Mouse (Mus musculus) adrenal gland (tissue): ENCODE results near the gene Gk5.

Source experiments
- intact Hi-C: fragments of 180-260 bp; cut with DNase I; formaldehyde crosslinking; loops from one replicate; pipeline ENCODE4 v1.15.1; 2025

Gk5 gene

DNA sequence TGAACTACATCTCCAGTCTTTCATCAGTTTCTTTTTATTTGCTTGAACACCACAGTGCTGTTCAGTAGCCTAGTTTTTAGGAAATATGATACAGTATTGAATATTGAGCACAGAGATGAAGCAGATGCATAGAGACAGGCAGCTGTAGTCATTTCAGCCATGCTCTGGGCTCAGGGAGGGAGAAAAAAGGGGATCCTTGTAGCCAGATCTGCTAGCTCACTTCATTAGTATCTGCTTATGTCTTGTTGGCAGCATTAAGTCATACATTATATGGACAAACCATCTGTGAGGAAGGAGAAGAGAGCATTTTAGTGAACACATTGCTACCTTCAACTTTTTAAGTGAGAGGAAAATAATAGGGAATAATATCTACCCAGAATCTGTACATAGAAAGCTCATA, 101.3 kb downstream of the Gk5 start:
- intact Hi-C loops: no loop called here

- intact Hi-C loops: no loop called here
Measured at GRCm38 (mm10) chr9:96223302-96223701, 104.1 kb downstream of the Gk5 start.

DNA sequence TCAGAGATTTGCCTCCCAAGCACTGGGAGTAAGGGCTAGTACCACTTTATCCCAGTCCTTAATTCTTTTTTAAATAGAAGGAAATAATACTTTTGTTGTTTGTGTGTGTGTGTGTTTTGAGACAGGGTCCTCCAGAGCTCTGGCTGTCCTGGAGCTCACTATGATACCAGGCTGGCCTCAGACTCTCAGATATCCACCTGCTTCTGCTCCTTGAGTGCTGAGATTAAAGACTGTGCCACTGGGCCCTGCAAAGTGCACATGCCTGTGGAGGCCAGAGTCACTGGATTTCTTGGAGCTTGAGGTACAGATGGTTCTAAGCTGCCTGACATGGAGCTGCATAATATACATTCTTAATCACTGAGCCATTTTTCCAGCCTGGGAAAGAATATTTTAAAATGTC, 109.1 kb downstream of the Gk5 start:
- intact Hi-C loops: no loop called here

- intact Hi-C loops: no loop called here
Measured at GRCm38 (mm10) chr9:96230271-96230670, 111.1 kb downstream of the Gk5 start.
